ENCODE assay signal across 17 mouse cellular contexts in the genomic region with DNA sequence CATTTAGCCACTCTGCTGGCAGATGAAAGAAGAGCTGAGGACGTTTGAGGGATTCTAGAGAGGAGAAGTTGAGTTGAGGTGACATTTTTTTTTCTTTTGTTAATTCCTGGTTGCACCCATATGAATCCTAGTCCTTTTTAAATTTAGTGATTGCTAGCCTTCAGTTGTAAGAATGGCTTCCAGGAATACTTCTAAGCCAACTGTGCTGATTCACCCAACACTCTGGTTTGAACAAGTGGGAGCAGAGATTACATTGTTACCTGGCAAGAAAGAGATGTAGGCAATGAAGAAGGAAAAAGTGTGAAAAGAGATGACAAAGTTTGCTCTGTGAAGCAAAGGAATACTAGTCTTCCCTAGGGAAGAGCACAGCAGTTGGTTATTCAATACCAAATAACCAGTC.
"Had no signal": no experiment of that assay in that cellular context is flagged by ENCODE, and none has a peak within 500 bp of the region (broad histone marks: within the 10 kb centered on the region; RNA-seq: fewer than 3 reads in every experiment).

No protein-coding gene starts in this region.

- ATAC-seq: liver, embryonic 12.5 days; liver, postnatal 0 days; lung, postnatal 0 days; midbrain, embryonic 13.5 days; midbrain, embryonic 15.5 days; midbrain, embryonic 16.5 days had no signal

- DNase-seq: left cerebral cortex, postnatal 4 days; liver; liver, embryonic 13.5 days; liver, postnatal 0 days; lung, adult 18-20 months; lung, adult 2 months; lung, embryonic 14.5 days; lung, postnatal 10 days; lung, postnatal 14 days; lung, postnatal 36 days; lung, postnatal 4 days; midbrain, embryonic 14.5 days had no signal
